8 mouse cellular contexts compared by ENCODE assay signal in the genomic region with DNA sequence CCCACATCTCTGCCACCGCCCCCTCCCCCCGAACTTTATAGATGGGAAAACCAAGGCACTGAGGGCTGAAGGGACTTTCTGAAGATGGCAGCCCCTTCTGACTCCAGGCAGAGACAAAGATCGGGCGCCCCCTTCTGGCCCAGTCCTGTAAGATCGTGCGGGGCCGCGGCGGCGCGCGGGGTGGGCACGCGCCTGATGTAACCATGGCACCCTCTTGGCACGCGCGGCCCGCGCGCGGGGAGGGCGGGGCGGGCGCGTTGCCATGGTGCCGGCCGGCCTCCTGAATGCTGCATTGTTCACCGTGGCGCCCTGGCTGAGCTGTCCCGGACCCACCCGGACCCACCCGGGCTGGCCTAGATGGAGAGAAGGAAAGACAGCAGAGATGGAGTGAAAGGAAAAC. TPM values are rescaled to one million over a fixed set of nuclear protein-coding genes. Genes with fewer than 3 reads are reported as not detected.
A peak's percentile ranks its signal among the peaks of the same experiment; 100 is the strongest.
DNase-seq lines count a peak whose midpoint lies in the region; ATAC-seq lines count a peak whose summit lies in the region.

No protein-coding gene starts in this region.

- no peaks in the 10 kb centered on the region for H3K36me3 ChIP-seq in erythroblast, embryonic 14.5 days (ENCODE audit: control insufficient read depth)
- H3K36me3 ChIP-seq in heart, embryonic 12.5 days, result 0 out of 2 replicates have a peak, but pooled peaks cover 4% of the 10 kb centered on the region
- no peaks in the 10 kb centered on the region for H3K36me3 ChIP-seq in kidney, embryonic 16.5 days (ENCODE audit: insufficient read depth, low read length)

- peak; percentile 96 for DNase-seq in B cell, adult 2 months
- peak; percentile 88 for DNase-seq in liver
- peak; percentile 86 to 92 for DNase-seq in monocyte, adult 2 months (ENCODE audit: low read depth in 1 of 2, low spot score in 2 of 2)
- DNase-seq in spleen, postnatal 14 days (ENCODE audit: low spot score in 2 of 2), result peak; percentile 84 to 92

- no peak overlapping the region for H3K9ac ChIP-seq in heart, embryonic 12.5 days
- 0 out of 2 replicates have a peak overlapping the region, but pooled peaks have one; percentile 22 for H3K9ac ChIP-seq in kidney, embryonic 16.5 days (replicated peaks; ENCODE audit: low read length)

- ATAC-seq in heart, embryonic 12.5 days (ENCODE audit: insufficient number of reproducible peaks, low FRiP score), result peak; percentile 85
- ATAC-seq in kidney, embryonic 16.5 days (ENCODE audit: low FRiP score, low TSS enrichment), result peak; percentile 75

- peak overlapping the region; percentile 65 for H3K4me2 ChIP-seq in heart, embryonic 12.5 days
- H3K4me2 ChIP-seq in kidney, embryonic 16.5 days (replicated peaks; ENCODE audit: low read depth, low read length), result peak overlapping the region; percentile 73

- 1% methylated on average over 32 of the region's 32 CpGs for WGBS in heart, embryonic 12.5 days
- WGBS in kidney, embryonic 16.5 days, result 0% methylated on average over 28 of the region's 32 CpGs

- H3K4me1 ChIP-seq in brown adipose tissue, adult 24 weeks (ENCODE audit: control insufficient read depth, insufficient read depth, insufficient read length, low read length), result 0 out of 2 replicates have a peak, but pooled peaks cover 3% of the 10 kb centered on the region
- peaks cover 47% of the 10 kb centered on the region for H3K4me1 ChIP-seq in erythroblast, embryonic 14.5 days (ENCODE audit: control insufficient read depth)
- H3K4me1 ChIP-seq in heart, embryonic 12.5 days (replicated peaks), result peaks cover 35% of the 10 kb centered on the region
- H3K4me1 ChIP-seq in kidney, embryonic 16.5 days (ENCODE audit: insufficient read depth, low read length), result peaks cover 9% of the 10 kb centered on the region; the same call in 1 of the 2 replicates

- peaks cover 5% of the 10 kb centered on the region for H3K9me3 ChIP-seq in erythroblast, embryonic 14.5 days (ENCODE audit: control insufficient read depth, low read length)
- H3K9me3 ChIP-seq in heart, embryonic 12.5 days (replicated peaks), result 0 out of 2 replicates have a peak, but pooled peaks cover 4% of the 10 kb centered on the region
- H3K9me3 ChIP-seq in kidney, embryonic 16.5 days (ENCODE audit: low read length), result peaks cover 3% of the 10 kb centered on the region

- peaks cover 52% of the 10 kb centered on the region for H3K27me3 ChIP-seq in erythroblast, embryonic 14.5 days (ENCODE audit: control insufficient read depth)
- peaks cover 49% of the 10 kb centered on the region for H3K27me3 ChIP-seq in heart, embryonic 12.5 days (replicated peaks)
- H3K27me3 ChIP-seq in kidney, embryonic 16.5 days (ENCODE audit: insufficient read depth, low read length), result peaks cover 57% of the 10 kb centered on the region

- peak overlapping the region; percentile 24; the same call in 1 of the 2 replicates for H3K4me3 ChIP-seq in brown adipose tissue, adult 24 weeks (ENCODE audit: insufficient read depth, low read depth, low read length)
- H3K4me3 ChIP-seq in erythroblast, embryonic 14.5 days (replicated peaks), result peak overlapping the region; percentile 47
- peak overlapping the region; percentile 37 for H3K4me3 ChIP-seq in heart, embryonic 12.5 days
- peak overlapping the region; percentile 44 for H3K4me3 ChIP-seq in kidney, embryonic 16.5 days (ENCODE audit: low read length)

- no peak overlapping the region for H3K27ac ChIP-seq in brown adipose tissue, adult 24 weeks (replicated peaks; ENCODE audit: low read depth, low read length)
- no peak overlapping the region for H3K27ac ChIP-seq in heart, embryonic 12.5 days (ENCODE audit: poor library complexity, severe bottlenecking)
- H3K27ac ChIP-seq in kidney, embryonic 16.5 days (ENCODE audit: low read length), result no peak overlapping the region

RNA-seq across cellular contexts. Expression of a gene that starts 10.8 kb away (rescaled TPM):
- polyA plus RNA-seq in brown adipose tissue, adult 24 weeks (2012; ENCODE audit: insufficient read depth, insufficient read length, missing spikeins), result 74.6 and 78.4 TPM in 2 replicates
- polyA plus RNA-seq in erythroblast, embryonic 14.5 days (2012), result 1.9 and 2.6 TPM in 2 replicates
- polyA plus RNA-seq in heart, embryonic 12.5 days (2016; fragmentation: Nextera tagmentation; extraction: Ambion mirVana), result 9.2 and 10.9 TPM in 2 replicates
- polyA plus RNA-seq in kidney, embryonic 16.5 days (2015; fragmentation: Nextera tagmentation; extraction: Ambion mirVana), result 14.8 and 15.9 TPM in 2 replicates

RNA-seq across cellular contexts. Expression of a gene that starts 11.7 kb away (rescaled TPM):
- polyA plus RNA-seq in brown adipose tissue, adult 24 weeks (2012; ENCODE audit: insufficient read depth, insufficient read length, missing spikeins), result 7.2 and 9.4 TPM in 2 replicates
- 1.3 and 1.5 TPM in 2 replicates for polyA plus RNA-seq in erythroblast, embryonic 14.5 days (2012)
- polyA plus RNA-seq in heart, embryonic 12.5 days (2016; fragmentation: Nextera tagmentation; extraction: Ambion mirVana), result 4.6 and 6.2 TPM in 2 replicates
- 6.6 and 9.0 TPM in 2 replicates for polyA plus RNA-seq in kidney, embryonic 16.5 days (2015; fragmentation: Nextera tagmentation; extraction: Ambion mirVana)

RNA-seq across cellular contexts. Expression of a gene that starts 20.4 kb away (rescaled TPM):
- 32.2 and 37.2 TPM in 2 replicates for polyA plus RNA-seq in brown adipose tissue, adult 24 weeks (2012; ENCODE audit: insufficient read depth, insufficient read length, missing spikeins)
- 10.3 and 11.6 TPM in 2 replicates for polyA plus RNA-seq in erythroblast, embryonic 14.5 days (2012)
- 50.9 and 52.1 TPM in 2 replicates for polyA plus RNA-seq in heart, embryonic 12.5 days (2016; fragmentation: Nextera tagmentation; extraction: Ambion mirVana)
- polyA plus RNA-seq in kidney, embryonic 16.5 days (2015; fragmentation: Nextera tagmentation; extraction: Ambion mirVana), result 49.7 and 51.6 TPM in 2 replicates

RNA-seq across cellular contexts. Expression of a gene that starts 29.6 kb away (rescaled TPM):
- polyA plus RNA-seq in brown adipose tissue, adult 24 weeks (2012; ENCODE audit: insufficient read depth, insufficient read length, missing spikeins), result 73.3 and 79.3 TPM in 2 replicates
- 740 and 808 TPM in 2 replicates for polyA plus RNA-seq in erythroblast, embryonic 14.5 days (2012)
- polyA plus RNA-seq in heart, embryonic 12.5 days (2016; fragmentation: Nextera tagmentation; extraction: Ambion mirVana), result 129 and 131 TPM in 2 replicates
- 109 and 114 TPM in 2 replicates for polyA plus RNA-seq in kidney, embryonic 16.5 days (2015; fragmentation: Nextera tagmentation; extraction: Ambion mirVana)

RNA-seq across cellular contexts. Expression of a gene that starts 35.8 kb away (rescaled TPM):
- 211 and 306 TPM in 2 replicates for polyA plus RNA-seq in brown adipose tissue, adult 24 weeks (2012; ENCODE audit: insufficient read depth, insufficient read length, missing spikeins)
- polyA plus RNA-seq in erythroblast, embryonic 14.5 days (2012), result 29.4 and 30.9 TPM in 2 replicates
- polyA plus RNA-seq in heart, embryonic 12.5 days (2016; fragmentation: Nextera tagmentation; extraction: Ambion mirVana), result 747 and 767 TPM in 2 replicates
- polyA plus RNA-seq in kidney, embryonic 16.5 days (2015; fragmentation: Nextera tagmentation; extraction: Ambion mirVana), result 1,143 and 1,180 TPM in 2 replicates
